Mouse (Mus musculus) heart, postnatal 0 days (tissue): ENCODE measurements at regions not wholly inside any gene's neighbourhood (a gene's known extent, or its start where the extent isn't known, plus 50 kb on each side); places are given as distances from the start of the nearest gene placed in this dataset.

Experiments
- CTCF ChIP-seq: IDR thresholded peaks from 2 replicates; pipeline ENCODE4 v1.5.1; 2016; ENCODE audit warnings: antibody characterized with exemption, control low read depth, low read depth
- EP300 ChIP-seq: IDR thresholded peaks from 2 replicates; pipeline ENCODE4 v1.6.1; 2016; ENCODE audit warnings: antibody characterized with exemption, low read depth

- no peak for TF ChIP-seq CTCF
- no peak for TF ChIP-seq EP300
Observed at GRCm38 (mm10) chr1:179868656-179869055, 65.2 kb upstream of the Ahctf1 start.
